Mouse (Mus musculus) cerebellum, postnatal 10 days (tissue): ENCODE measurements around the gene Tubgcp4.
A peak's percentile ranks its signal among the peaks of the same experiment; 100 is the strongest.

Source experiments
- DNase-seq, 2 experiments: peaks; one replicate each; pipeline ENCODE4 v3.0.0; 2021; ENCODE audit warnings: mixed read lengths in 2 of 2

Gene Tubgcp4

DNA sequence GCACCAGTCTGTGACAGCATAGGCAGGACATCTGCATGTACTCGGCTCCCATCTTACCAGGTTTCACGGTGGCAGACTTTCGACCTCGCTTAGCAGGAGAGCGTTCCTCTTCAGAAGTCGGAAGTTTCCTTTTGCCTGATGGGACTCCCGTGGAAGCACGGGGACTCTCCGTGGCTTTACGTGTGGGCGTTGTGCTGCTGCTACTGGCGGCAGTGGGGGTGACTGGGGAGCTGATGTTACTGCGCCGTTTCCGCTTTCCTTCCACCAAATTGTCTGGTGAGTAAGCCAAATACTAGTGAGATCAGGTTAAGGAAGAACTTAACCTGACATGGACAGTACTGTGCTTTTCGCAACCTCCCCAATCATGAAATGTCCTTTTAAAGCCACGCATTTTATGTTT lies 33.8 kb downstream of the Tubgcp4 start:
- no peak for DNase-seq

- DNase-seq, result no peak
Measured at GRCm38 (mm10) chr2:121206541-121206940, 36.1 kb downstream of the Tubgcp4 start.

DNA sequence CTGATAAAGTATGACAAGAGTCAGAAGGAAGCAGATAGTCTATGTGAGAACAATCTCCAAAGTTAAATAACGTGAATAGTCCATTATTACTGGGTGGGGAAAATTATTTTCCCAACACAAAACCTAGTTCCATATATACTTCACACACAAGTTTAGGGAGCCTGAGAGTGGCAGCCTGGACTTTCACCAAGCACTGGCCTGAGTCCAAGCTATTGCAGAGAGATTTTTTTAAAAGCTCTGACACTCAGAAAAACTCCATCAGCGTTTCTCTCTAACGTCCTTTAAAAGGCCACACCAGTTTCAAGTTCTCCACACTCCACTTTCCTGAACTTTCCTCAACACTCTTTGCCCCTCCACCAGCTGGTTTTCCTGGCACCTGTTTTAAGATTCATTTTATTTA lies 44.0 kb downstream of the Tubgcp4 start:
- peak; percentile 14 to 24 for DNase-seq

DNA sequence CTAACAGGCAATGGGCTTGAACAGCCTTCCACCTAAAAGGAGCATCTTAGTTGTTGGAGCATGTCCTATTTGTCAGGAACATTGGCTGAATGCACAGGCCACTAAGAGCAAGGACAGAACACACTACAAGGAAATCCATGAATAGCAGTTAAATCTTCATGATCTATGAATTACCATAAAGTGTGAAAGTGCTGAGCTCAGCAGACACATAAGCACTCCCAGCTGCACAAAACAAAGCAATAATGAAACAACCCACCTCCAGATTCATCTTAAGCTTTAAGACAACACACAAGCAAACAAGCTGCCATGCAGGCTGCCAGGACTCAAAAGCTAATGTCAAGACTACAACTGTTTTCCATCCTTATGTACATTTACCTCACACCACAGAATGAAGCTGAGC lies 48.7 kb downstream of the Tubgcp4 start:
- DNase-seq, result no peak

GRCm38 (mm10) chr2:121219994-121220393 lies 49.5 kb downstream of the Tubgcp4 start:
- no peak for DNase-seq

DNA sequence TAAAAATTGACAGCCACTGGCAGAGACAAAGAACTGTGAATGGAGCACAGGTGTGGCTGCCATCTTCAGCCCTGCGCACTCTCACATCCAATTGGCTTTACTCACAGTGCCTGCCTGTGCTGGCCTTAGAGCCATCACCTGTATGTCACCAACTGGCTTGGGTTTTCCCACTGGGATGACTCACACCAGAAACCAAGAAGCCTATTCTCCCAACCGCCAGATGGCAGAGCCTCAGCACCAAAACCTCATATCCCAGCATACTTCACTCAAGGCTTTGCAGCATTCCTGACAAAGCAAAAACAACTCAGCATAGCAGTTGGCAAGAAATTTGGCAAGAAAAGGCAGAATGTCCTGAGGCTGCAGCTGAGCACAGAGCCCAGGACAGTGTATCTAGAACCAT lies 52.6 kb downstream of the Tubgcp4 start:
- DNase-seq, result peak; percentile 35 to 40

DNA sequence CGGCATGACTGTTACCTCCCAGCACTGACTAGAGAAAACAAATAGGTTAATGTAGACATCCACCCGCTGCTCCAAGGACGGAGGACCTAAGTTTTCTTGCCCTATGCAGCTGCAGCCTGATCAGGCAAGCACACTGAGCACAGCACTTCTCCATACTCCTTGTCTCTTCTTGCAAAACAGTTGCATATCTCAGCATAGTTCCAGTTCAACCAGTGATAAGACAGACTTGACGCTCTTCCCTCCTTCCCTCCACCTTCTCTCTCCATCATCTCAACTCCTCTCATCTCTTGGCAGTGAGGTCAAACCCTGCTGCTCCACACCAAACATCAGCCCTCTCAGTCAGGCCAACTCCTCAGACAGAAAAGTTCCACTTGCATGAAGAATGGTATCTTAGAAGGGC lies 57.7 kb downstream of the Tubgcp4 start:
- DNase-seq, result no peak

DNA sequence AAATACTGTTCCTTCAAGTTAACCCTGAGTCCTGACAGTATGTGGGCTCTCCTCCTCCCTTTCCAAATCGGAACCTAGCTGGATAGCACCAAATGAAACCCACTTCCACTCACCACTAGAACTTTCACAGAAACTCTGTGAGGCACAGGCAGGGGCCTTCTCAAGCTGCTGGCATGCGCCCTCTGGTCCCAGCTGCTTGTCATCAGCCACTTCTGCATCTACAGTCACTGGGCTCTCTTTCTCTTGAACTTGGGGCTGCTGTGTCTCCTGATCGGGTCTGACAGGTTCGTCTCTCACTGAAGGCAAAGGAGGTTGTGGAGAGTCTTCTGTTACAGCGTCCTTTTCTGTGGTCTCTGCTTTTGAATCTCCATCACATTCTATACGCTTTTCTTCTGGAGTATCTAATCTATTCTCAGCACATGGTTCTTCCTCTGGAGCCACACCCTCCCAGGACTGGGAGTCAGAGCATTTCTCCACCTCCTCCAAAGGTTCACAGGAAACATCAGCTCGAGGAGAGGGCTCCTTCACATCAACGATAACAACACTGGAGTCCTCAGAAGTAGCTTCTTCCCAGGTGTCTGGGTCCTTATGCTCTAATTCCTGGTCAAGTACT lies 65.1 kb downstream of the Tubgcp4 start:
- no peak for DNase-seq

DNA sequence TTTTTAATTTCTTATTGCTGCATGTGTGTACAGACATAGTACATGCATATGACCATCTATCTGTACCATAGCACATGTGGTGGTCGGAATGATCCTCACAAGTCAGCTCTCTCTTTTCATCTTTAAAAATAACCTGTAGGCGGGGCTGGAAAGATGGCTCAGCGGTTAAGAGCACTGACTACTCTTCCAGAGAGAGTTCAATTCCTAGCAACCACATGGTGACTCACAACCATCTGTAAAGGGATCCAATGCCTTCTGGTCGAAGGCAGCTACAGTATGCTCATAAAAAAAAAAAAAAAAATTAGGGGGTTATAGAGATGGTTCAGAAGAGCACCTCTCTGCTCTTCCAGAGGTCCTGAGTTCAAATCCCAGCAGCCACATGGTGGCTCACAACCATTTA lies 69.0 kb downstream of the Tubgcp4 start:
- DNase-seq, result no peak

DNA sequence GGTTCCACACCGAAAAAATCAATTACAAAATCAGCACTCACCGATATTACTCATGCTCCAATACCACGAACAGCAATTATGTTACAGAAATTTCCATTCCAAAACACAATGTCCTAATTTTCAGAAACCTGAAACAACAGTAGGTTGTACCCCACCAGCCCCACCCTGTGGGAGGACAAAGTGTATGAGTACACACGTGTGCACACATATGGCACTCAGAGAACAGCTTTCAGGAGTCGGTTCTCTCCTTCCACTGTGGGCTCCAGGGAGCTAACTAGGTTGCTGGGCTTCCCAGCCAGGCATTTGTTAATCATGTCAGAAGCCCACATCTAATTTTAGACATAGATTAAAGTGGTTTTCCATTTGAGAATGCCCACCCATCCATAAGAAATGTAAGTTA lies 73.6 kb downstream of the Tubgcp4 start:
- DNase-seq, result no peak
